Mouse (Mus musculus) limb, embryonic 11.5 days (tissue): ENCODE measurements around the gene Olfr1369-ps1. TPM values are rescaled to one million over a fixed set of nuclear protein-coding genes. Genes with fewer than 3 reads are reported as not detected.

Experiments used
- ATAC-seq: fragments of 200-750 bp; cut with Nextera tagmentation; 2 replicates; pipeline ENCODE4 v1.8.0; 2017; ENCODE audit warnings: low read depth; ENCODE audit not compliant: insufficient number of reproducible peaks, low FRiP score, low TSS enrichment
- DNase-seq: peaks from one replicate; pipeline ENCODE4 v3.0.0-alpha.2; 2015; ENCODE audit warnings: low spot score
- H3K27ac ChIP-seq: fragments of 300-500 bp; sonication (generic); replicated peaks from 2 replicates; pipeline ENCODE4 v1.5.1; 2014; ENCODE audit warnings: low read depth, mild to moderate bottlenecking, low read length
- H3K27me3 ChIP-seq: fragments of 300-500 bp; sonication (generic); 2 replicates; pipeline ENCODE4 v1.6.1; 2014; ENCODE audit warnings: mild to moderate bottlenecking, low read length, mixed read lengths; ENCODE audit not compliant: control insufficient read depth, insufficient read depth
- H3K36me3 ChIP-seq: fragments of 300-500 bp; sonication (generic); 2 replicates; pipeline ENCODE4 v1.6.1; 2014; ENCODE audit warnings: mild to moderate bottlenecking, low read length, moderate library complexity, mixed read lengths; ENCODE audit not compliant: control insufficient read depth, insufficient read depth
- H3K4me1 ChIP-seq: fragments of 300-500 bp; sonication (generic); 2 replicates; pipeline ENCODE4 v1.6.1; 2014; ENCODE audit warnings: low read length, mixed read lengths; ENCODE audit not compliant: control insufficient read depth, insufficient read depth
- H3K4me2 ChIP-seq: fragments of 300-500 bp; sonication (generic); 2 replicates; pipeline ENCODE4 v1.6.1; 2014; ENCODE audit warnings: low read depth, mild to moderate bottlenecking, moderate library complexity; ENCODE audit not compliant: severe bottlenecking
- H3K4me3 ChIP-seq: fragments of 300-500 bp; sonication (generic); 2 replicates; pipeline ENCODE4 v1.5.1; 2014; ENCODE audit warnings: low read depth, low read length
- H3K9ac ChIP-seq: fragments of 300-500 bp; sonication (generic); 2 replicates; pipeline ENCODE4 v1.6.1; 2014; ENCODE audit warnings: mild to moderate bottlenecking, low read length
- H3K9me3 ChIP-seq: fragments of 300-500 bp; sonication (generic); 2 replicates; pipeline ENCODE4 v1.6.1; 2016; ENCODE audit warnings: low read length; ENCODE audit not compliant: control insufficient read depth
- WGBS: fragments of 180-500 bp; shearing (Covaris S2); extraction: QIAGEN DNeasy Blood & Tissue Kit; methylation state at CpG from one replicate; pipeline ENCODE4 v1.1.7; 2014; 5-methylcytosine and 5-hydroxymethylcytosine counted together
- polyA plus RNA-seq: library from polyadenylated mRNA; unstranded; fragments of >200 nt; fragmentation: Nextera tagmentation; extraction: Ambion mirVana; gene quantifications from 2 replicates; pipeline ENCODE4 v1.2.1, GENCODE M21; 2014

Olfr1369-ps1 gene
- polyA plus RNA-seq, 1 experiment from 2014 or later: not detected

- Histone ChIP-seq H3K27ac (no peak within 1 kb of the TSS), H3K9ac (no peak within 1 kb of the TSS), H3K4me2 (no peak within 1 kb of the TSS), H3K36me3 (no peaks in the 10 kb centered on the region), H3K4me1 (no peaks in the 10 kb centered on the region), H3K4me3 (no peak within 1 kb of the TSS), H3K27me3 (no peaks in the 10 kb centered on the region), H3K9me3 (no peaks in the 10 kb centered on the region)
- ATAC-seq (no peak), DNase-seq (no peak)
- 78% methylated on average over 4 of the region's 4 CpGs for WGBS
Measured at GRCm38 (mm10) chr13:21145767-21146166, 34.5 kb downstream of the Olfr1369-ps1 start, which contains the start of gene Olfr1368. Gene Olfr1368, minus strand, starts transcription at chr13:21145867.

GRCm38 (mm10) chr13:21155888-21156287 is 44.6 kb downstream of the Olfr1369-ps1 start:
- H3K27me3 ChIP-seq: no peaks in the 10 kb centered on the region
- no peaks in the 10 kb centered on the region for H3K4me1 ChIP-seq
- 85% methylated on average over 5 of the region's 5 CpGs for WGBS
- H3K4me3 ChIP-seq: no peak overlapping the region
- no peak overlapping the region for H3K9ac ChIP-seq
- no peak overlapping the region for H3K4me2 ChIP-seq
- ATAC-seq (no peak), DNase-seq (no peak)
- H3K36me3 ChIP-seq: no peaks in the 10 kb centered on the region
- H3K9me3 ChIP-seq: no peaks in the 10 kb centered on the region
- H3K27ac ChIP-seq: no peak overlapping the region

- no peak overlapping the region for H3K27ac ChIP-seq
- no peaks in the 10 kb centered on the region for H3K27me3 ChIP-seq
- H3K4me2 ChIP-seq: peak overlapping the region; percentile 89; the same call in 1 of the 2 replicates
- no peak for DNase-seq
- H3K9me3 ChIP-seq: no peaks in the 10 kb centered on the region
- H3K4me3 ChIP-seq: no peak overlapping the region
- no peak overlapping the region for H3K9ac ChIP-seq
- WGBS: 6% methylated on average over 9 of the region's 9 CpGs
- ATAC-seq: no peak
- no peaks in the 10 kb centered on the region for H3K36me3 ChIP-seq
- no peaks in the 10 kb centered on the region for H3K4me1 ChIP-seq
Measured at GRCm38 (mm10) chr13:21158071-21158470, 46.8 kb downstream of the Olfr1369-ps1 start.

- Histone ChIP-seq H3K4me3 (peak overlapping the region; percentile 55), H3K9me3 (no peaks in the 10 kb centered on the region), H3K27ac (no peak overlapping the region), H3K36me3 (no peaks in the 10 kb centered on the region), H3K9ac (peak overlapping the region; percentile 55; the same call in 1 of the 2 replicates), H3K4me2 (peak overlapping the region; percentile 89), H3K4me1 (no peaks in the 10 kb centered on the region), H3K27me3 (no peaks in the 10 kb centered on the region)
- 1% methylated on average over 19 of the region's 19 CpGs for whole genome bisulfite sequencing
- DNase-seq (peak; percentile 97), ATAC-seq (no peak; the same call in 1 of the 2 replicates)
Measured at GRCm38 (mm10) chr13:21158785-21159474, 47.6 kb downstream of the Olfr1369-ps1 start.

GRCm38 (mm10) chr13:21159475-21159819 is 48.2 kb downstream of the Olfr1369-ps1 start:
- Histone ChIP-seq H3K27me3 (no peaks in the 10 kb centered on the region), H3K9ac (peak overlapping the region; percentile 55), H3K4me1 (no peaks in the 10 kb centered on the region), H3K4me2 (peak overlapping the region; percentile 89), H3K36me3 (no peaks in the 10 kb centered on the region), H3K4me3 (peak overlapping the region; percentile 55), H3K27ac (no peak overlapping the region), H3K9me3 (no peaks in the 10 kb centered on the region)
- ATAC-seq (no peak), DNase-seq (peak; percentile 40)
- 0% methylated on average over 15 of the region's 15 CpGs for WGBS

- Histone ChIP-seq H3K4me2 (peak overlapping the region; percentile 89), H3K36me3 (no peaks in the 10 kb centered on the region), H3K9ac (peak overlapping the region; percentile 13; the same call in 1 of the 2 replicates), H3K9me3 (no peaks in the 10 kb centered on the region), H3K4me1 (no peaks in the 10 kb centered on the region), H3K4me3 (peak overlapping the region; percentile 55), H3K27me3 (no peaks in the 10 kb centered on the region), H3K27ac (no peak overlapping the region)
- WGBS: under 1% methylated on average over 16 of the region's 16 CpGs
- DNase-seq (peak; percentile 56), ATAC-seq (0 out of 2 replicates have a peak, but pooled peaks have one; percentile 4)
Measured at GRCm38 (mm10) chr13:21160041-21160511, 48.8 kb downstream of the Olfr1369-ps1 start.

- Histone ChIP-seq H3K4me3 (peak overlapping the region; percentile 55), H3K4me2 (peak overlapping the region; percentile 89), H3K9me3 (no peaks in the 10 kb centered on the region), H3K27me3 (no peaks in the 10 kb centered on the region), H3K36me3 (no peaks in the 10 kb centered on the region), H3K27ac (no peak overlapping the region), H3K9ac (no peak overlapping the region), H3K4me1 (no peaks in the 10 kb centered on the region)
- under 1% methylated on average over 32 of the region's 32 CpGs for WGBS
- peak; percentile 97 for DNase-seq
- ATAC-seq: peak; percentile 79
Measured at GRCm38 (mm10) chr13:21160657-21161590, 49.6 kb downstream of the Olfr1369-ps1 start.

- WGBS: 46% methylated on average over 2 of the region's 2 CpGs
- peak overlapping the region; percentile 12; the same call in 1 of the 2 replicates for H3K4me3 ChIP-seq
- 0 out of 2 replicates have a peak, but pooled peaks have one; percentile 7 for ATAC-seq
- no peak for DNase-seq
- H3K4me2 ChIP-seq: peak overlapping the region; percentile 31
- no peaks in the 10 kb centered on the region for H3K9me3 ChIP-seq
- H3K4me1 ChIP-seq: no peaks in the 10 kb centered on the region
- no peaks in the 10 kb centered on the region for H3K36me3 ChIP-seq
- no peak overlapping the region for H3K27ac ChIP-seq
- H3K9ac ChIP-seq: no peak overlapping the region
- no peaks in the 10 kb centered on the region for H3K27me3 ChIP-seq
Measured at GRCm38 (mm10) chr13:21161591-21161990, 50.3 kb downstream of the Olfr1369-ps1 start.
